Mouse (Mus musculus) cerebellum, adult 11 months (tissue): Measurements from ENCODE around the gene Gtf2h5.
A peak's percentile ranks its signal among the peaks of the same experiment; 100 is the strongest.

Experiments
- DNase-seq: peaks from one replicate; pipeline ENCODE4 v3.0.0; 2022

The Gtf2h5 gene

GRCm38 (mm10) chr17:6079287-6080122 lies at the start of gene Gtf2h5, which contains the start of gene Serac1:
Gene Gtf2h5 (plus strand): TSS chr17:6079786.
Gene Serac1 (minus strand): TSS chr17:6079741.
- DNase-seq: peak; percentile 99

- no peak for DNase-seq
These were observed 43.9 kb upstream of the Gtf2h5 start for GRCm38 (mm10) chr17:6035661-6036060.

- no peak for DNase-seq
These were observed 43.1 kb upstream of the Gtf2h5 start for GRCm38 (mm10) chr17:6036458-6036857.

- DNase-seq: no peak
These were observed 42.7 kb upstream of the Gtf2h5 start for GRCm38 (mm10) chr17:6036872-6037271.

GRCm38 (mm10) chr17:6037507-6037906 lies 42.1 kb upstream of the Gtf2h5 start:
- DNase-seq: no peak

- no peak for DNase-seq
These were observed 26.8 kb upstream of the Gtf2h5 start for GRCm38 (mm10) chr17:6052801-6053200.

- no peak for DNase-seq
These were observed 24.6 kb upstream of the Gtf2h5 start for GRCm38 (mm10) chr17:6054934-6055355.

- DNase-seq: no peak
These were observed 16.8 kb upstream of the Gtf2h5 start for GRCm38 (mm10) chr17:6062793-6063192.

- DNase-seq: no peak
These were observed 16.1 kb upstream of the Gtf2h5 start for GRCm38 (mm10) chr17:6063532-6063931.

GRCm38 (mm10) chr17:6066021-6066420 lies 13.6 kb upstream of the Gtf2h5 start:
- no peak for DNase-seq

GRCm38 (mm10) chr17:6067613-6068012 lies 12.0 kb upstream of the Gtf2h5 start:
- no peak for DNase-seq

GRCm38 (mm10) chr17:6069866-6070265 lies 9.7 kb upstream of the Gtf2h5 start:
- DNase-seq: no peak

GRCm38 (mm10) chr17:6073405-6073804 lies 6.2 kb upstream of the Gtf2h5 start:
- no peak for DNase-seq

GRCm38 (mm10) chr17:6083323-6083890 lies 3.8 kb downstream of the Gtf2h5 start:
- no peak for DNase-seq

GRCm38 (mm10) chr17:6091604-6092003 lies 12.0 kb downstream of the Gtf2h5 start:
- DNase-seq: no peak

- DNase-seq: no peak
These were observed 16.0 kb downstream of the Gtf2h5 start for GRCm38 (mm10) chr17:6095579-6095978.

- peak; percentile 46 for DNase-seq
These were observed 18.3 kb downstream of the Gtf2h5 start for GRCm38 (mm10) chr17:6097884-6098283.

GRCm38 (mm10) chr17:6102287-6102686 lies 22.7 kb downstream of the Gtf2h5 start:
- no peak for DNase-seq

GRCm38 (mm10) chr17:6103566-6103965 lies 24.0 kb downstream of the Gtf2h5 start:
- no peak for DNase-seq

GRCm38 (mm10) chr17:6106361-6107014 lies 26.9 kb downstream of the Gtf2h5 start, which contains the start of gene Tulp4:
Gene Tulp4 (plus strand): TSS chr17:6106437.
- peak; percentile 80 for DNase-seq

- DNase-seq: peak; percentile 61
These were observed 27.5 kb downstream of the Gtf2h5 start for GRCm38 (mm10) chr17:6107015-6107601.

GRCm38 (mm10) chr17:6108175-6108574 lies 28.6 kb downstream of the Gtf2h5 start:
- DNase-seq: no peak

- no peak for DNase-seq
These were observed 31.4 kb downstream of the Gtf2h5 start for GRCm38 (mm10) chr17:6110956-6111355.
